28 mouse cellular contexts compared by ENCODE assay signal in the genomic region with DNA sequence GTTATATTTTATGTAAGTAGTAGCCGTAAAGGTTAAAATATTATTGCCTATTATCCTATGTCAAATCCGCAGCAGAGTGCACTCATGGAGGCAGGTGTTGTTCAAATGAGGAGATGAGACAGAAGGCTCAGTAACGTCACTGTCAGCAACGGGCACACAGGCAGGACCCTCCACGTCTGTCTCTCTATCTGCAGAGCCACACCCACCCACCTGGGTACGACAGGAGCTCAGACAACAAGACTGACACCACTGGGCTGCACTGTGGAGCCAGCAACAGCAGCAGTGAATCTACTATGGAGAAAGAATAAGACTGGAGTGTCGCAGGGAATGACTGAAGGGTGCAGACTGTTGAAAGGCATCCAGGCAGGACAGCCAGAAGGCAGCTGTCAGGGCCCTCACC. TPM values are rescaled to one million over a fixed set of nuclear protein-coding genes. Genes with fewer than 3 reads are reported as not detected.
DNase-seq lines count a peak whose midpoint lies in the region; ATAC-seq and TF ChIP-seq lines count a peak whose summit lies in the region.
"Had no signal": no experiment of that assay in that cellular context is flagged by ENCODE, and none has a peak within 500 bp of the region (broad histone marks: within the 10 kb centered on the region; RNA-seq: fewer than 3 reads in every experiment).

No protein-coding gene starts in this region.

- H3K9me3 ChIP-seq in liver, embryonic 12.5 days (replicated peaks): no peaks in the 10 kb centered on the region
- H3K9me3 ChIP-seq in liver, embryonic 14.5 days (ENCODE audit: control insufficient read depth, low read length): no peaks in the 10 kb centered on the region
- no peaks in the 10 kb centered on the region for H3K9me3 ChIP-seq in stomach, postnatal 0 days (ENCODE audit: control insufficient read depth, low read length)
- H3K9me3 ChIP-seq: embryonic facial prominence, embryonic 10.5 days; embryonic facial prominence, embryonic 12.5 days; forebrain, embryonic 13.5 days; forebrain, embryonic 15.5 days; G1E had no signal

- H3K4me2 ChIP-seq in liver, embryonic 12.5 days: no peak overlapping the region
- no peak overlapping the region for H3K4me2 ChIP-seq in liver, embryonic 14.5 days (ENCODE audit: low read depth)
- H3K4me2 ChIP-seq in stomach, postnatal 0 days (replicated peaks; ENCODE audit: low read depth): no peak overlapping the region
- H3K4me2 ChIP-seq: embryonic facial prominence, embryonic 12.5 days; forebrain, embryonic 13.5 days; forebrain, embryonic 15.5 days had no signal

- no peak overlapping the region for H3K9ac ChIP-seq in liver, embryonic 12.5 days
- no peak overlapping the region for H3K9ac ChIP-seq in liver, embryonic 14.5 days (replicated peaks)
- H3K9ac ChIP-seq in stomach, postnatal 0 days (ENCODE audit: low read length): no peak overlapping the region
- H3K9ac ChIP-seq: embryonic facial prominence, embryonic 12.5 days; forebrain, embryonic 13.5 days; forebrain, embryonic 15.5 days had no signal

- H3K36me3 ChIP-seq in liver, embryonic 12.5 days: peaks cover 93% of the 10 kb centered on the region
- peaks cover 66% of the 10 kb centered on the region for H3K36me3 ChIP-seq in liver, embryonic 14.5 days (replicated peaks; ENCODE audit: control insufficient read depth, insufficient read depth, low read depth)
- peaks cover 43% of the 10 kb centered on the region for H3K36me3 ChIP-seq in stomach, postnatal 0 days (ENCODE audit: control insufficient read depth, insufficient read depth, low read length)

- no peak overlapping the region for H3K4me3 ChIP-seq in liver, embryonic 12.5 days
- no peak overlapping the region for H3K4me3 ChIP-seq in liver, embryonic 14.5 days (ENCODE audit: insufficient read depth in 1 of 2, low read depth in 2 of 2, low read length in 2 of 2)
- H3K4me3 ChIP-seq in stomach, postnatal 0 days (ENCODE audit: low read depth, low read length): no peak overlapping the region
- H3K4me3 ChIP-seq: embryonic facial prominence, embryonic 10.5 days; embryonic facial prominence, embryonic 12.5 days; forebrain, embryonic 13.5 days; forebrain, embryonic 15.5 days had no signal

- no peak for TF ChIP-seq EP300 in liver, embryonic 14.5 days (IDR thresholded peaks at IDR 0.05; ENCODE audit: low read depth)
- no peak for TF ChIP-seq EP300 in stomach, postnatal 0 days (optimal IDR thresholded peaks at IDR 0.05)

- H3K4me1 ChIP-seq in liver, embryonic 12.5 days: peaks cover 19% of the 10 kb centered on the region; the same call in 1 of the 2 replicates
- peaks cover 0 to under 1% of the 10 kb centered on the region in 2 experiments; a peak in 2 of 4 replicates for H3K4me1 ChIP-seq in liver, embryonic 14.5 days (replicated peaks; ENCODE audit: control insufficient read depth in 2 of 2, insufficient read depth in 2 of 2, low read length in 1 of 2)
- no peaks in the 10 kb centered on the region for H3K4me1 ChIP-seq in stomach, postnatal 0 days (replicated peaks; ENCODE audit: control insufficient read depth, insufficient read depth)
- H3K4me1 ChIP-seq: embryonic facial prominence, embryonic 10.5 days; embryonic facial prominence, embryonic 12.5 days; forebrain, embryonic 13.5 days; forebrain, embryonic 15.5 days had no signal

- 53% methylated on average over 7 of the region's 7 CpGs for WGBS in liver, embryonic 12.5 days (ENCODE audit: insufficient replicate concordance)
- WGBS in liver, embryonic 14.5 days (ENCODE audit: insufficient replicate concordance): 49% methylated on average over 7 of the region's 7 CpGs
- WGBS in stomach, postnatal 0 days: 69% methylated on average over 7 of the region's 7 CpGs

- no peak for TF ChIP-seq CTCF in liver, embryonic 14.5 days (IDR thresholded peaks at IDR 0.05; ENCODE audit: low read depth)
- no peak for TF ChIP-seq CTCF in stomach, postnatal 0 days (IDR thresholded peaks at IDR 0.05; ENCODE audit: low read depth)

- H3K27me3 ChIP-seq in liver, embryonic 12.5 days (replicated peaks): no peaks in the 10 kb centered on the region
- H3K27me3 ChIP-seq in liver, embryonic 14.5 days (ENCODE audit: control insufficient read depth, insufficient read depth, low read length): no peaks in the 10 kb centered on the region
- H3K27me3 ChIP-seq in stomach, postnatal 0 days (ENCODE audit: control insufficient read depth, insufficient read depth, low read length): no peaks in the 10 kb centered on the region
- H3K27me3 ChIP-seq: CH12.LX; embryonic facial prominence, embryonic 12.5 days; forebrain, embryonic 13.5 days; forebrain, embryonic 15.5 days; Patski had no signal

- peak; percentile 58; the same call in 1 of the 2 replicates for ATAC-seq in liver, embryonic 12.5 days
- peak; percentile 47; the same call in 1 of the 2 replicates for ATAC-seq in liver, embryonic 14.5 days (ENCODE audit: insufficient read depth)
- ATAC-seq in stomach, postnatal 0 days (ENCODE audit: low FRiP score, low TSS enrichment): 0 out of 2 replicates have a peak, but pooled peaks have one; percentile 45
- ATAC-seq in megakaryocyte progenitor cell, adult 5-6 weeks (replicated peaks; ENCODE audit: poor library complexity): no peak
- ATAC-seq: activated CD4-positive, CD25-positive, alpha-beta regulatory T cell, adult 4 months; CD4-positive, CD25-positive, alpha-beta regulatory T cell, adult 4 months; forebrain, embryonic 13.5 days; forebrain, embryonic 15.5 days; Patski had no signal

- peak; percentile 83 for DNase-seq in heart, adult 11 months
- no peak for DNase-seq in heart, adult 9 months (ENCODE audit: low spot score in 2 of 2)
- no peak for DNase-seq in liver, embryonic 14.5 days (ENCODE audit: low read depth in 3 of 3, low spot score in 3 of 3)
- DNase-seq in stomach, postnatal 0 days (ENCODE audit: low spot score): no peak
- DNase-seq in cerebellum, adult 18-20 months: no peak
- DNase-seq in embryo, embryonic 9.5 days (ENCODE audit: extremely low spot score): no peak
- DNase-seq: adrenal gland, adult 8-10 months; adrenal gland, postnatal 14 days; adrenal gland, postnatal 36 days; B cell, adult 2 months; cerebellum, adult 11-12 months; cerebellum, adult 8-10 months; cerebellum, adult 9-11 months; cerebellum, postnatal 14 days; cerebellum, postnatal 36 days; embryo, embryonic 11 days had no signal

- H3K27ac ChIP-seq in liver, embryonic 12.5 days: 0 out of 2 replicates have a peak overlapping the region, but pooled peaks have one; percentile 13
- H3K27ac ChIP-seq in liver, embryonic 14.5 days: no peak overlapping the region
- H3K27ac ChIP-seq in stomach, postnatal 0 days (replicated peaks): no peak overlapping the region
- H3K27ac ChIP-seq: embryonic facial prominence, embryonic 10.5 days; embryonic facial prominence, embryonic 12.5 days; forebrain, embryonic 13.5 days; forebrain, embryonic 15.5 days had no signal

RNA-seq across cellular contexts. Expression of a gene that starts 18.1 kb away (rescaled TPM):
- polyA plus RNA-seq in liver, embryonic 12.5 days (2016; fragmentation: Nextera tagmentation; extraction: Ambion mirVana): 114 and 115 TPM in 2 replicates
- polyA plus RNA-seq in liver, embryonic 14.5 days (2012; rRNA removed): 21.3 and 60.1 TPM in 2 replicates
- polyA plus RNA-seq in liver, embryonic 14.5 days (2014; fragmentation: Nextera tagmentation; extraction: Ambion mirVana): 53.5 and 58.8 TPM in 2 replicates
- 90.3 and 91.6 TPM in 2 replicates for polyA plus RNA-seq in stomach, postnatal 0 days (2015; fragmentation: Nextera tagmentation; extraction: Ambion mirVana)
- 95.7 and 108 TPM in 2 replicates for total RNA-seq in megakaryocyte progenitor cell, adult 5-6 weeks (2015)
- 161 and 260 TPM in 2 replicates for total RNA-seq in megakaryocyte progenitor cell, adult 5-6 weeks (2017)

RNA-seq across cellular contexts. Expression of a gene that starts 31.2 kb away (rescaled TPM):
- 0.04 and 0.08 TPM in 2 replicates for polyA plus RNA-seq in liver, embryonic 12.5 days (2016; fragmentation: Nextera tagmentation; extraction: Ambion mirVana)
- 0.01 and 0.04 TPM in 2 replicates for polyA plus RNA-seq in liver, embryonic 14.5 days (2012; rRNA removed)
- polyA plus RNA-seq in liver, embryonic 14.5 days (2014; fragmentation: Nextera tagmentation; extraction: Ambion mirVana): 0.13 and 0.34 TPM in 2 replicates
- 0.25 and 0.33 TPM in 2 replicates for polyA plus RNA-seq in stomach, postnatal 0 days (2015; fragmentation: Nextera tagmentation; extraction: Ambion mirVana)
- not detected in 2 replicates for total RNA-seq in megakaryocyte progenitor cell, adult 5-6 weeks (2015)
- total RNA-seq in megakaryocyte progenitor cell, adult 5-6 weeks (2017): not detected in 2 replicates
- total RNA-seq: common myeloid progenitor, adult 5-6 weeks had no signal
- polyA plus RNA-seq: G1E had no signal

RNA-seq across cellular contexts. Expression of a gene that starts 57.8 kb away (rescaled TPM):
- polyA plus RNA-seq in liver, embryonic 12.5 days (2016; fragmentation: Nextera tagmentation; extraction: Ambion mirVana): 0.39 and 0.44 TPM in 2 replicates
- polyA plus RNA-seq in liver, embryonic 14.5 days (2012; rRNA removed): 0.11 TPM in 2 replicates
- polyA plus RNA-seq in liver, embryonic 14.5 days (2014; fragmentation: Nextera tagmentation; extraction: Ambion mirVana): 0.15 and 0.29 TPM in 2 replicates
- polyA plus RNA-seq in stomach, postnatal 0 days (2015; fragmentation: Nextera tagmentation; extraction: Ambion mirVana): 0.05 and 0.07 TPM in 2 replicates
- total RNA-seq in megakaryocyte progenitor cell, adult 5-6 weeks (2015): 0.17 and 0.22 TPM in 2 replicates
- not detected in 2 replicates for total RNA-seq in megakaryocyte progenitor cell, adult 5-6 weeks (2017)
- total RNA-seq: common myeloid progenitor, adult 5-6 weeks had no signal
- polyA plus RNA-seq: forebrain, embryonic 13.5 days; forebrain, embryonic 15.5 days; G1E had no signal
